Mouse (Mus musculus) megakaryocyte-erythroid progenitor cell, adult 5-6 weeks (primary cell): ENCODE results near the gene Sypl2. TPM values are rescaled to one million over a fixed set of nuclear protein-coding genes. Genes with fewer than 3 reads are reported as not detected.

ENCODE experiments used
- ATAC-seq: replicated peaks from 2 replicates; pipeline ENCODE4 v1.8.0; 2016; ENCODE audit warnings: mild to moderate bottlenecking, inconsistent platforms; ENCODE audit not compliant: severe bottlenecking, poor library complexity, low FRiP score, low TSS enrichment
- total RNA-seq, 2 experiments: library from RNA; stranded (forward) in 1 of 2; stranded (reverse) in 1 of 2; fragments of 200-1000, 215-1000 nt in 1 of 2; fragments of >200 nt in 1 of 2; fragmentation: Nextera tagmentation in 1 of 2; gene quantifications; 2 replicates each; pipeline ENCODE4 v1.2.3; 2014 to 2017

The Sypl2 gene
- total RNA-seq, 2 experiments from 2014 or later: not detected

GRCm38 (mm10) chr3:108209001-108209400, 17.4 kb downstream of the Sypl2 start:
- ATAC-seq: no peak

DNA sequence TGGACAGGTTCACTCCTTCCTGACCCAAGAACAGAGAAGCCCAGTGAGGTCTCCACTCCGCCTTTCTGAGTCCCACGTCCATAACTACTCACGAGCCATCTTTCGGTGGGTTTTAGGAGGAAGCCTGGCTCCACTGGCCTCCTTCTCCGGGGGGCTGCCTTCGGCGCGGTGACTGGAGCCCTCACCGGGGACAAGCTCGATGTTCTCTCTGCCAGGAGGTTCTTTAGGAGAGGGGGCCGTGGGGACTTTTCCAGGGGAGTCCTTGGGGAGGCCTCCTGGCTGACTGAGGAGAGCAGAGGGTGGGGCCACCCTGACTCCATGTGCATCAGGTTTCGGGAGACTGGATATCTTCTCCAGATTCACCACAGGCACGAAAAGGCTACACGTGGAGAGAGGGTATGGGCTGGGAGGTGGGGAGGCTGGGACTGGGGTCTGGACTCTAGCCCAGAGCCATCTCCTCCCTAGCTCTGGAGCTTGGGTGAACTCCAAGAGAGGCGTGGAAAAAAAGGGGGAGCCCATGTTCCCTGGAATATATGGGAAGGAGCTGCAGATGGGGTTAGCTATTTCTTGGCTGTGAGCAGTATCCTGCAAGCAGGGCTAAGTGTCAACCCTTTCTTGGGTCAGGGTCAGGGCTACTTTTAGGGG, 19.6 kb downstream of the Sypl2 start:
- no peak for ATAC-seq

- no peak for ATAC-seq
These were observed 20.8 kb downstream of the Sypl2 start for GRCm38 (mm10) chr3:108205601-108206000.

DNA sequence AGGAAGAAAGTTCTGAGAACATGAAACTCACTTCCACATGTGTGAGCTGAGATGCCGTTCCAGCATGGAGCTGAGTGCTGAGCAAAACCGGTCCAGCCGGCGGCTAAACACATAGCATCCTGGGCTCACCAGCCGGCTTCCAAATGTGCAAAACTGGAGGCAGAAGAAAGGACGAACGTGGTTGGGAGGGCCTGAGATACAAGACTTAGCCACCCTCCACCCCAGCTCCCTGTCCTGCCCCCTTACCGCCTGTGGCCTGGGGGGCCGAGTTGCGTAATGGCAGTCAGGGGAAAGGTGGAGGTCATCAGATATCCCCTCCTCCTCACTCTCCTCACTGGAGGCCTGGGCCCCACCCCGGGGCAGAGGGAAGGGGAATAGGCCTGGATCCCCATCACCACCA, 22.0 kb downstream of the Sypl2 start:
- no peak for ATAC-seq

DNA sequence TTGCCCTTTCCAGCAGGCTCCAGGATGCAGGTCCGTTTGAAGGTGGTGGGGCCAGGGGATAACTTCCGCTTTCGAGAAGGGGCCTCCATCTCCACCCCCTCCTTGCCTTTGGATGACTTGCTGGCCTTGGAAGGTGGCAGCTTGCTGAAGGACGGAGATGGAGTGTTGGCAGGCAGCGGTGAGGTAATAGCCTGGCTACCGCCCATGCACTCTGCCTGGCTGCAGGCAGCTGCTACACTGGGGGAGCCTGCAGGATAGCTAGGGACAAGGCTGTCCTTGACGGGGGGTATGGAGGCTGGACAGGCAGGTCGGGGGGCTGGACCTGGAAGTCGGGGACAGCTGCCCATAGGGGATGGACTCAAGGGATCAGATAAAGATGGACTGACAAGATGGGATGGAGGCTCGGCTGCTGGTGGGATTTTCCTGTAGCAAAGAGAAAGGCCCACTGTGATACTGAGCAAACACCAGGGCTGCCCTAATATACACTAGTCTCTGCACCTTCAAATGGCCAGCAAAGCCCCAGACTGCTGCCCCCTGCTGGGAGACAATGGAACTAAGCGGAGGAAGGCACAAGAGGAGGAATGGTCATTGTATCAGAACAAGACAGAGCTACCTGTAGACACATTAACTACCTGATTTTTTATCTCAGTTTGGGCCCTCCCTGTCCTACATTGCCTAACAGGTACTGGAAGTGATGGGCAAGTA, 22.7 kb downstream of the Sypl2 start:
- 0 out of 2 replicates have a peak, but pooled peaks have one; percentile 32 for ATAC-seq

DNA sequence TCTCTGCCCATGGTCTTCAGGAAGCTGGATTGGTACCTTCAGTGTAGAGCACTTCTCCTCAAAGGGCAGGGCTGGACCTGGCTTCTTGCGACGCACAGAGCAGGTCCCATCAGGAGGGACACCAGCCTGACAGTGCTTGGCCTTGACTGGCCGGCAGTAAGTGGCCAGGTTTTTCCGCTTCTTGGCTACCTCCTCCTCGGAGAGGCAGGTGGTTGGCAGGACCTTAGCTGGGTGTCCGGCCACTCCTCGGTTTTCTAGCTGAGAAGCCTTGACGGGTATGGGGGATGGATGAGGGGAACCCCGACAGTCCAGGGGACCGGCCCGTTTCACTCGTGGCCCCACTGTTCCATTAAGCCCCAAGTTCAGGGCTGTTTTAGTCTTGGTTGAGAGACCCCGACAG, 23.2 kb downstream of the Sypl2 start:
- ATAC-seq: no peak

DNA sequence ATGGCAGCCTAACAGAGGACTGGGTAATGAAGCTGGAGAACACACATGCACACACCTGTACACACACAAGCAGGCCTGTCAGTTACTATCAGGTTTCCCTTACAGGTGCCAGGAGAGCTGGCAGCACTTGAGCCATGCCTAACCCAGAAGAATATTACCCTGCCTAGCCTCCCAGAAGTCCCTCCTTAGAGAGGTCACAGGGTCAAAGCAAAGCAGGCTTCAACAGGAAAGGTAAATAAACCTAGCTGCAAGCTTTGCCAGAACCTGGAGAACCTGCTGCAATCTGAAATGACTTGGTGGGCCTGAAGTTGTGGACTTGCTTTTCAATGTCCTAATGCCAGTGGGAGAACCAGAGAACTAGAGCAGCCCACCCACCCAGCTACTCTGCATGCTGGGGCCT, 23.9 kb downstream of the Sypl2 start:
- ATAC-seq: no peak

DNA sequence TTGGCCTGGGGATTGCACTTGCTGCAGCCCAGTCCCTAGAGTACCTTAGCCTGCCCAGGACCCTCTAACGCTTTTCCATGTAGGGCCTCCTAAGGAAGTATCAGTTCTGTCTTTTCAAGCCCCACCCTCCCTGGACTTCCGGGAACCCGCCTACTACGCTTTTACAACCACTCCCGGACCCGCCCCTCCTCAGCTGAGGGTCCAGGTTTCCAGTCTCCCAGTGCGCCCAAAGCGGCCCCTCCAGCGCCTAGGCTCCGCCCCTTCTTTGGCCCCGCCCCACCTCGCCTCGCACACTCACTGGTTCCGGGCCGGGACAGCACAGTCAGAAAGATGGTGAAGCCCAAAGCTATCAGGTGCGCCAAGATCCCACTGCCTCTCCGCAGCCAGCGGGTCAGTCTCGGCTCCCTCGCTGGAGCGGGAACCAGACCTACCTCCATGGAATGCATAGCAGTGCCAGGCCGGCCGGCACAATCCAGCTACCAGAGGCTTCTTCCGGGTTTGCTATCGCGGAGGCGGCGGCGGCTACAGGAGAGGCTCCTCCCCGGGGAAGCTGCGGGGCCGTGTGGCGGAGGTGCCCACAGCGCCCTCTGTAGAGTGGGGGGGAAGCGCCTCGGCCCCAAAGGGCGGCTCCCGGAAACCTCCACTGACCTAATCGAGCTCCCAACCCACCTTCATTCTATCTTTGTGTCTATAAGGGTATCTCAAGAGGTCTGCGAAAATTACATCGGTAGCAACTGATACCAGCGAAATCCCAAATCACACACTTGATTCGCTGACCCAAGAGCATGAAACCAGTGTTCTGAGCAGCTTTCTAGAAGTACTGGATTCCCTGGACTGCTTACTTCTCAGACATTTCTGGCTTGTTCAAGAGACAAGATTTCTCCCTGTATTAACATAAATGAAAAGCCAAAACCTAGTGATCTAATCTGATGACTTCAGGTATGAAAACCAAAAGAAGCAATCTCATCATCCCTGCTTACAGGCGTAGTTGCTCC, 25.8 kb downstream of the Sypl2 start, which contains the start of gene Cyb561d1:
Gene Cyb561d1, minus strand, starts transcription at position 884 of the 995 bp plus-strand sequence.
- peak; percentile 88 for ATAC-seq

- ATAC-seq: no peak
These were observed 27.2 kb downstream of the Sypl2 start for GRCm38 (mm10) chr3:108199231-108199630.

DNA sequence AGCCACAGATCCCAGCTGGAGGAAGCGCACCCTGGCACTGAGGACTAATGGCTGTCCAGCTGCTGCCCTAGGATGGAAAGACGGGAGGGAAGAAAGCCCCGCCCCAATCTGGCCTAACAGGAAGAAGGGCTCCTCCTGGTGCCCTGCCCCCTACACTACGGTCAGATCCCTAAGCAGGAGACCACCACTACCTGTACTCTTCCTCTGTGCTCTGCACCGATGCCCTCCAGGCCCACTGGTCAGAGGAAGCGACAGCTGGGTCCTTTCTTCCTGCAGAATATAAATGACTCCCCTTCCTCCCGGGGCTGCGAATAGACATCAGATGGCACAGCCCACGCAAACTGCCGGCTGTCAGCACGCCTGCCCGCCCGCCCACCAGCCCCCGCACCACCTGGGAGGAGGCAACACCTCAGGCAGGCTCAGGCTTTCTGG, 29.4 kb downstream of the Sypl2 start:
- no peak for ATAC-seq

- ATAC-seq: no peak
These were observed 30.4 kb downstream of the Sypl2 start for GRCm38 (mm10) chr3:108195941-108196590.

GRCm38 (mm10) chr3:108195287-108195686, 31.2 kb downstream of the Sypl2 start:
- ATAC-seq: no peak

DNA sequence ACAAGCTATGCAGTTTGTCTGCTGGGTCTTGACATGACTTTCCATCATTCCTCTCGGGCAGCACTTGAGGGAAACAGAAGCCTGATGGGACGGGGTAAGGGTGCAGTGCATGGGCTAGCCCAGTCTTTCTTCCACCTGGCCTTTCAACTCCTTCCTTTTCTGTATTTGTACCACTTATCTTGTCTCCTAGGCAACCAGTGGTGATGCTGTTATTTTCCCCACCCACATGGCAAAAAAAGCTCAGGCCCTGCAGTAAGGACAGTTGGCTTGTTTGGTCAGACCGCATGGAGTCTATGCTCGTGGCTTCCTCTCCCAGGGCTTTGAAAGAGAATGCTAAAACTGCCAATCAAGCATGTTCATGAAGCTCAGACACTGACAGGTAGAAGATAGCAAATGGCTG, 32.8 kb downstream of the Sypl2 start:
- ATAC-seq: no peak

- ATAC-seq: no peak
These were observed 36.6 kb downstream of the Sypl2 start for GRCm38 (mm10) chr3:108189897-108190296.

- ATAC-seq: no peak
These were observed 37.5 kb downstream of the Sypl2 start for GRCm38 (mm10) chr3:108188716-108189490.

DNA sequence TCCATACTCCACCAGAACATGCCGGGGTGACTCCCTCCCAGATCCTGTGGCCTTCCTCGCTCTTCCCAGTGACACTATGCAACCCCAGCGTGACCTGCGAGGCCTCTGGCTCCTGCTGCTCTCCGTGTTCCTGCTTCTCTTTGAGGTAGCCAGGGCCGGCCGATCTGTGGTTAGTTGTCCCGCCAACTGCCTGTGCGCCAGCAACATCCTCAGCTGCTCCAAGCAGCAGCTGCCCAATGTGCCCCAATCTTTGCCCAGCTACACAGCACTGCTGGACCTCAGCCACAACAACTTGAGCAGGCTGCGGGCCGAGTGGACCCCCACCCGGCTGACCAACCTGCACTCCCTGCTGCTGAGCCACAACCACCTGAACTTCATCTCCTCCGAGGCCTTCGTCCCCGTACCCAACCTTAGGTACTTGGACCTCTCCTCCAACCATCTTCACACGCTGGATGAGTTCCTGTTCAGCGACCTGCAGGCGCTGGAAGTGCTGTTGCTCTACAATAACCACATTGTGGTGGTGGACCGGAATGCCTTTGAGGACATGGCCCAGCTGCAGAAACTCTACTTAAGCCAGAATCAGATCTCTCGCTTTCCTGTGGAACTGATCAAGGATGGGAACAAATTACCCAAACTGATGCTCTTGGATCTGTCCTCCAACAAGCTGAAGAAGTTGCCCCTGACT, 39.2 kb downstream of the Sypl2 start:
- no peak for ATAC-seq

- peak; percentile 48 for ATAC-seq
These were observed 40.1 kb downstream of the Sypl2 start, which contains the start of gene Amigo1 for GRCm38 (mm10) chr3:108186098-108187047. Gene Amigo1, plus strand, starts transcription at chr3:108186335.
